Mouse (Mus musculus): Measurements from ENCODE around the gene Mapkap1. TPM values are rescaled to one million over a fixed set of nuclear protein-coding genes. Genes with fewer than 3 reads are reported as not detected.
A peak's percentile ranks its signal among the peaks of the same experiment; 100 is the strongest.

The Mapkap1 gene
- total and polyA plus RNA-seq, 3 experiments, result 39.4 to 45.8 (median 40.7) TPM

DNA sequence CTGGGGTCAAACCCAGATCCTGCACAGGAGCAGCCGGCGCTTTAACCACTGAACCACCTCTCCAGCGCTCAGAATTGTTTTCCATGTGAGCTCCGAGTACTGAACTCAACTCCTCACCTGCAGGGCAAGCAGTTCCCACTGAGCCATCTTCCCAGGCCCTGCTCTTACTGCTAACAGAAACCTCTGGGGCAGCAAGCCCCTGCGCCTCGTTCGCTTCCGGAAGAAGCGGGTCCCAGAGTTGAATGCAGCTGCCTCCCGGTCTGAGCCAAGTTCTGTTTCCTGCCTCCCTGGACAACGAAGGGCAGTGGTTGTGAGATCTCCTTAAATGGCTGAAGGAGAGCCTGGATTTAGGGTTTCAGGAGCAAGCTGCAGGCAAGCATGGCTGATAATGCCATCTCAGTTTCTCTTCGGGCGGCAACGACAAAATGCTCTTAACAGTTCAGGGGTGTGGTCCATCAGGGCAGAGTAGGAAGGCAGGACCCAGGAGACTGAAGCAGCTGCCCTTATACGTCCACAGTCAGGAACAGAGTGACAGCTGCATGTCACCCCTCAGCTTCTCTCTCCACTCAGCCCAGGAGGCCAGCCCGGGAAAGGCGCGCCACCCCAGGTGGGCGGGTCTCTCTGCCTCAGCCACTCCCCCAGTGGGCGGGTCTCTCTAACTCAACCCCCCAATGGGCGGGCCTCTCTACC, 239.4 kb downstream of the Mapkap1 start:
- DNase-seq (ENCODE audit: extremely low read depth), result peak; percentile 84
- peaks cover 5% of the 10 kb centered on the region for H3K27me3 ChIP-seq (replicated peaks)
- H3K36me3 ChIP-seq (replicated peaks in 1 of 2; ENCODE audit: control insufficient read depth in 1 of 2, insufficient read depth in 1 of 2, low read length in 1 of 2), result no peaks in the 10 kb centered on the region
- H3K79me2 ChIP-seq (replicated peaks; ENCODE audit: control insufficient read depth, extremely low read depth, insufficient read depth, poor library complexity, severe bottlenecking), result no peaks in the 10 kb centered on the region
- no peaks in the 10 kb centered on the region for H3K9me3 ChIP-seq (replicated peaks; ENCODE audit: low read length)
- no peak overlapping the region for H3K27ac ChIP-seq (ENCODE audit: insufficient read depth, low read depth)
- peak overlapping the region; percentile 25; the same call in 1 of the 2 replicates for H3K9ac ChIP-seq (ENCODE audit: insufficient read depth, low read depth)
- dilution Hi-C loops (cut with MboI; ENCODE audit: extremely low pct_ligation_motif_present, extremely low pct_unique_long_range_greater_than_20kb, low sequenced_read_pairs) (no loop called here), in situ Hi-C loops (cut with MboI; ENCODE audit: low pct_ligation_motif_present, low pct_unique_long_range_greater_than_20kb, low sequenced_read_pairs) (loop anchor here (10.0 to 25.0 kb wide), 2 partner anchors 661 to 884 kb away; no protein-coding TSS in a partner anchor)
- H3K4me1 ChIP-seq (ENCODE audit: control insufficient read depth in 1 of 2, insufficient read depth in 2 of 2), result peaks cover 0 to 6% of the 10 kb centered on the region in 2 experiments; a peak in 2 of 4 replicates
- peak overlapping the region; percentile 45 to 70 (median 70) for H3K4me3 ChIP-seq (replicated peaks in 1 of 3; ENCODE audit: low read depth in 2 of 3, low read length in 2 of 3, poor library complexity in 1 of 3)
- TF ChIP-seq JUND (conservative IDR thresholded peaks at IDR 0.05; ENCODE audit: low read depth, low read length) (no peak), UBTF (IDR thresholded peaks at IDR 0.05; ENCODE audit: low read depth, low read length) (no peak), SIN3A (IDR thresholded peaks at IDR 0.05; ENCODE audit: low read length) (peak; percentile 36; the same call in 1 of the 2 replicates), USF1 (IDR thresholded peaks at IDR 0.05; ENCODE audit: low read depth, low read length) (no peak), ETS1 (conservative IDR thresholded peaks at IDR 0.05; ENCODE audit: low read depth, low read length) (no peak), POLR2A (IDR thresholded peaks at IDR 0.05; ENCODE audit: low read depth, low read length) (peak; percentile 52), RCOR1 (conservative IDR thresholded peaks at IDR 0.05; ENCODE audit: low read depth, low read length) (no peak), TCF12 (IDR thresholded peaks at IDR 0.05; ENCODE audit: low read depth, low read length) (no peak), POLR2AphosphoS2 (IDR thresholded peaks at IDR 0.05; ENCODE audit: low read depth, low read length) (no peak), MAX (IDR thresholded peaks at IDR 0.05; ENCODE audit: low read length) (0 out of 2 replicates have a peak, but pooled peaks have one; percentile 33), MAFK (IDR thresholded peaks at IDR 0.05; ENCODE audit: insufficient replicate concordance, low read length) (no peak), GABPA (IDR thresholded peaks at IDR 0.05; ENCODE audit: insufficient replicate concordance, low read depth, low read length) (no peak), MEF2A (IDR thresholded peaks at IDR 0.05; ENCODE audit: borderline replicate concordance, low read depth, low read length) (no peak), USF2 (conservative IDR thresholded peaks at IDR 0.05; ENCODE audit: low read depth, low read length) (no peak), MXI1 (IDR thresholded peaks at IDR 0.05; ENCODE audit: low read depth, low read length) (peak; percentile 62; the same call in 1 of the 2 replicates), NELFE (IDR thresholded peaks at IDR 0.05; ENCODE audit: low read depth, low read length) (no peak), TBP (conservative IDR thresholded peaks at IDR 0.05; ENCODE audit: low read depth, low read length) (no peak), E2F4 (IDR thresholded peaks at IDR 0.05; ENCODE audit: insufficient replicate concordance, low read depth, low read length) (peak; percentile 57; the same call in 1 of the 2 replicates), SMC3 (IDR thresholded peaks at IDR 0.05; ENCODE audit: low read depth, low read length) (no peak)
- H3K4me2 ChIP-seq (ENCODE audit: insufficient read depth, low read depth, poor library complexity, severe bottlenecking), result peak overlapping the region; percentile 69

DNA sequence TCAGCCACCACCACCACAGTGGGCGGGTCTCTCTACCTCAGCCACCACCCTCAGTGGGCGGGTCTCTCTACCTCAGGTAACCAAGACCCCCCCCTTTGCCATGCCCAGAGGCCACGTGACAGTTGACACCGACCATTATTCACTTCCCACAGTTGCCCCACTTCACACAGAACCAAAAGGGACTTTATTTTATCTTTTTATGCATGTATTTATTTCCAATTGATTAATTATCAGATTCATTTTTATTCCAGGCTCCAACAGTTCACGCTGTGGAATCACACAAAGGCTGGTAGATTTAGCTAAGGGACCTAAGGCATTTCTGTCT, 239.9 kb downstream of the Mapkap1 start:
- H3K36me3 ChIP-seq (replicated peaks in 1 of 2; ENCODE audit: control insufficient read depth in 1 of 2, insufficient read depth in 1 of 2, low read length in 1 of 2), result no peaks in the 10 kb centered on the region
- H3K4me1 ChIP-seq (ENCODE audit: control insufficient read depth in 1 of 2, insufficient read depth in 2 of 2), result peaks cover 0 to 6% of the 10 kb centered on the region in 2 experiments; a peak in 2 of 4 replicates
- no peak overlapping the region for H3K4me3 ChIP-seq (replicated peaks in 1 of 3; ENCODE audit: low read depth in 2 of 3, low read length in 2 of 3, poor library complexity in 1 of 3)
- no peak overlapping the region for H3K9ac ChIP-seq (ENCODE audit: insufficient read depth, low read depth)
- no peaks in the 10 kb centered on the region for H3K79me2 ChIP-seq (replicated peaks; ENCODE audit: control insufficient read depth, extremely low read depth, insufficient read depth, poor library complexity, severe bottlenecking)
- dilution Hi-C loops (cut with MboI; ENCODE audit: extremely low pct_ligation_motif_present, extremely low pct_unique_long_range_greater_than_20kb, low sequenced_read_pairs), result no loop called here
- in situ Hi-C loops (cut with MboI; ENCODE audit: low pct_ligation_motif_present, low pct_unique_long_range_greater_than_20kb, low sequenced_read_pairs), result loop anchor here (10.0 to 25.0 kb wide), 2 partner anchors 662 to 884 kb away; no protein-coding TSS in a partner anchor
- TF ChIP-seq USF1 (IDR thresholded peaks at IDR 0.05; ENCODE audit: low read depth, low read length), result peak; percentile 59
- peak; percentile 46 for TF ChIP-seq USF2 (conservative IDR thresholded peaks at IDR 0.05; ENCODE audit: low read depth, low read length)
- TF ChIP-seq KAT2A (IDR thresholded peaks at IDR 0.05; ENCODE audit: insufficient replicate concordance, low read length), result no peak
- no peaks in the 10 kb centered on the region for H3K9me3 ChIP-seq (replicated peaks; ENCODE audit: low read length)
- peak overlapping the region; percentile 69 for H3K4me2 ChIP-seq (ENCODE audit: insufficient read depth, low read depth, poor library complexity, severe bottlenecking)
- no peak overlapping the region for H3K27ac ChIP-seq (ENCODE audit: insufficient read depth, low read depth)
- no peak for DNase-seq (ENCODE audit: extremely low read depth)
- peaks cover 5% of the 10 kb centered on the region for H3K27me3 ChIP-seq (replicated peaks)

All from CH12.LX (cell line).